Mouse (Mus musculus) layer of hippocampus, adult 8-10 months (tissue): ENCODE measurements at regions not wholly inside any gene's neighbourhood (a gene's known extent, or its start where the extent isn't known, plus 50 kb on each side); places are given as distances from the start of the nearest gene placed in this dataset.

Source experiments
- DNase-seq, 2 experiments: peaks; one replicate each; pipeline ENCODE4 v3.0.0; 2022; ENCODE audit warnings: low spot score in 2 of 2

- DNase-seq = no peak
Measured at GRCm38 (mm10) chr15:67391918-67392317, 891.2 kb upstream of the Lrrc6 start.

- DNase-seq = no peak
Measured at GRCm38 (mm10) chr15:67388514-67388913, 887.8 kb upstream of the Lrrc6 start.

GRCm38 (mm10) chr15:67386896-67387295, 886.2 kb upstream of the Lrrc6 start:
- no peak for DNase-seq

GRCm38 (mm10) chr15:67373599-67373998, 872.9 kb upstream of the Lrrc6 start:
- no peak for DNase-seq

GRCm38 (mm10) chr15:67373030-67373429, 872.3 kb upstream of the Lrrc6 start:
- no peak for DNase-seq

GRCm38 (mm10) chr15:67364099-67364756, 863.5 kb upstream of the Lrrc6 start:
- no peak for DNase-seq

- no peak for DNase-seq
Measured at GRCm38 (mm10) chr15:67361012-67361571, 860.4 kb upstream of the Lrrc6 start.

- no peak for DNase-seq
Measured at GRCm38 (mm10) chr15:67357867-67358266, 857.2 kb upstream of the Lrrc6 start.

GRCm38 (mm10) chr15:67355334-67355733, 854.6 kb upstream of the Lrrc6 start:
- no peak for DNase-seq

- DNase-seq = no peak
Measured at GRCm38 (mm10) chr15:67354598-67355159, 854.0 kb upstream of the Lrrc6 start.

- DNase-seq = no peak
Measured at GRCm38 (mm10) chr15:67349501-67349900, 848.8 kb upstream of the Lrrc6 start.

GRCm38 (mm10) chr15:67345179-67346148, 844.8 kb upstream of the Lrrc6 start:
- DNase-seq = no peak

GRCm38 (mm10) chr15:67342050-67342449, 841.3 kb upstream of the Lrrc6 start:
- DNase-seq = no peak

GRCm38 (mm10) chr15:67337040-67337395, 836.3 kb upstream of the Lrrc6 start:
- no peak for DNase-seq

- DNase-seq = no peak
Measured at GRCm38 (mm10) chr15:67336294-67337039, 835.8 kb upstream of the Lrrc6 start.

- peak; percentile 40 to 45 for DNase-seq
Measured at GRCm38 (mm10) chr15:67332521-67332920, 831.8 kb upstream of the Lrrc6 start.

GRCm38 (mm10) chr15:67320292-67320691, 819.6 kb upstream of the Lrrc6 start:
- DNase-seq = no peak

GRCm38 (mm10) chr15:67315202-67315601, 814.5 kb upstream of the Lrrc6 start:
- no peak for DNase-seq

- no peak for DNase-seq
Measured at GRCm38 (mm10) chr15:67313648-67314047, 812.9 kb upstream of the Lrrc6 start.

GRCm38 (mm10) chr15:67305681-67306080, 805.0 kb upstream of the Lrrc6 start:
- DNase-seq = no peak

GRCm38 (mm10) chr15:67303804-67304203, 803.1 kb upstream of the Lrrc6 start:
- no peak for DNase-seq
